Mouse (Mus musculus) liver, adult (tissue): ENCODE data around the gene Syt7.

ENCODE experiments used
- GATA4 ChIP-seq: IDR thresholded peaks from 2 replicates; pipeline ENCODE4 v1.6.1; 2014; ENCODE audit warnings: mild to moderate bottlenecking, low read length; ENCODE audit not compliant: insufficient replicate concordance

Syt7 gene

GRCm38 (mm10) chr19:10456752-10457483 lies 68.0 kb downstream of the Syt7 start, which contains the start of gene Lrrc10b:
Gene Lrrc10b (minus strand): TSS chr19:10457473.
- TF ChIP-seq GATA4, result no peak

GRCm38 (mm10) chr19:10457484-10457800 lies 68.6 kb downstream of the Syt7 start:
- TF ChIP-seq GATA4, result no peak

GRCm38 (mm10) chr19:10458096-10458495 lies 69.2 kb downstream of the Syt7 start:
- TF ChIP-seq GATA4, result no peak

- TF ChIP-seq GATA4, result no peak
These were observed 71.0 kb downstream of the Syt7 start for GRCm38 (mm10) chr19:10459907-10460306.

GRCm38 (mm10) chr19:10461584-10461983 lies 72.7 kb downstream of the Syt7 start:
- TF ChIP-seq GATA4, result no peak

GRCm38 (mm10) chr19:10464427-10464826 lies 75.5 kb downstream of the Syt7 start:
- no peak for TF ChIP-seq GATA4

GRCm38 (mm10) chr19:10469171-10469658 lies 80.3 kb downstream of the Syt7 start:
- no peak for TF ChIP-seq GATA4

- no peak for TF ChIP-seq GATA4
These were observed 84.1 kb downstream of the Syt7 start for GRCm38 (mm10) chr19:10472958-10473357.

- TF ChIP-seq GATA4, result no peak
These were observed 84.9 kb downstream of the Syt7 start for GRCm38 (mm10) chr19:10473779-10474178.

- TF ChIP-seq GATA4, result no peak
These were observed 90.7 kb downstream of the Syt7 start for GRCm38 (mm10) chr19:10479541-10479940.

- no peak for TF ChIP-seq GATA4
These were observed 93.8 kb downstream of the Syt7 start, which contains the start of gene Ppp1r32 for GRCm38 (mm10) chr19:10482703-10483102. Gene Ppp1r32 (minus strand): TSS chr19:10482928.

- no peak for TF ChIP-seq GATA4
These were observed 97.4 kb downstream of the Syt7 start for GRCm38 (mm10) chr19:10486264-10486738.

GRCm38 (mm10) chr19:10495670-10496069 lies 106.8 kb downstream of the Syt7 start:
- no peak for TF ChIP-seq GATA4

GRCm38 (mm10) chr19:10496976-10497375 lies 108.1 kb downstream of the Syt7 start:
- no peak for TF ChIP-seq GATA4

- no peak for TF ChIP-seq GATA4
These were observed 108.7 kb downstream of the Syt7 start for GRCm38 (mm10) chr19:10497512-10498160.

GRCm38 (mm10) chr19:10500581-10500980 lies 111.7 kb downstream of the Syt7 start:
- no peak for TF ChIP-seq GATA4
